Mouse (Mus musculus) spleen, adult 18-20 months (tissue): ENCODE data around the gene Myh6.
"Not testable (repeated sequence)": the region's sequence is repeated elsewhere in the genome, so short reads cannot be mapped to it uniquely, and the experiment has no call there.

Experiments
- DNase-seq, 2 experiments: peaks; one replicate each; pipeline ENCODE4 v3.0.0; 2022; ENCODE audit warnings: mixed read lengths in 2 of 2

The Myh6 gene

GRCm38 (mm10) chr14:54994136-54994868 is 27.6 kb upstream of the Myh6 start, which contains the start of gene Myh7:
TSS of gene Myh7 (minus strand) at chr14:54994626.
- DNase-seq = no peak

GRCm38 (mm10) chr14:54993636-54994035 is 26.9 kb upstream of the Myh6 start:
- no peak for DNase-seq

- DNase-seq = no peak
These were observed 25.5 kb upstream of the Myh6 start for GRCm38 (mm10) chr14:54992196-54992595.

GRCm38 (mm10) chr14:54989886-54990441 is 23.2 kb upstream of the Myh6 start:
- no peak for DNase-seq

- DNase-seq = no peak
These were observed 22.2 kb upstream of the Myh6 start for GRCm38 (mm10) chr14:54988882-54989281.

GRCm38 (mm10) chr14:54988350-54988874 is 21.7 kb upstream of the Myh6 start:
- not testable (repeated sequence) for DNase-seq

GRCm38 (mm10) chr14:54981934-54982333 is 15.2 kb upstream of the Myh6 start:
- DNase-seq = no peak

- DNase-seq = no peak
These were observed 11.9 kb upstream of the Myh6 start for GRCm38 (mm10) chr14:54978664-54979063.

GRCm38 (mm10) chr14:54976633-54977032 is 9.9 kb upstream of the Myh6 start, which contains the start of gene Gm17428:
TSS of gene Gm17428 (plus strand) at chr14:54976933.
- DNase-seq = no peak

- no peak for DNase-seq
These were observed 7.5 kb upstream of the Myh6 start for GRCm38 (mm10) chr14:54974068-54974791.

GRCm38 (mm10) chr14:54972786-54973185 is 6.1 kb upstream of the Myh6 start:
- not testable (repeated sequence) for DNase-seq

- DNase-seq = no peak
These were observed 1.6 kb upstream of the Myh6 start for GRCm38 (mm10) chr14:54968344-54968743.

- no peak for DNase-seq
These were observed 1.1 kb upstream of the Myh6 start for GRCm38 (mm10) chr14:54967874-54968273.

- no peak for DNase-seq
These were observed 1.1 kb downstream of the Myh6 start for GRCm38 (mm10) chr14:54965631-54966030.

GRCm38 (mm10) chr14:54965044-54965443 is 1.7 kb downstream of the Myh6 start:
- DNase-seq = no peak

GRCm38 (mm10) chr14:54963727-54964126 is 3.0 kb downstream of the Myh6 start:
- no peak for DNase-seq

- no peak for DNase-seq
These were observed 4.0 kb downstream of the Myh6 start for GRCm38 (mm10) chr14:54962714-54963113.

GRCm38 (mm10) chr14:54961487-54961886 is 5.2 kb downstream of the Myh6 start:
- DNase-seq = no peak

GRCm38 (mm10) chr14:54960769-54961168 is 6.0 kb downstream of the Myh6 start:
- no peak for DNase-seq

- DNase-seq = not testable (repeated sequence)
These were observed 6.7 kb downstream of the Myh6 start for GRCm38 (mm10) chr14:54959853-54960613.

- DNase-seq = no peak
These were observed 7.5 kb downstream of the Myh6 start for GRCm38 (mm10) chr14:54959197-54959596.

GRCm38 (mm10) chr14:54958503-54958902 is 8.2 kb downstream of the Myh6 start:
- DNase-seq = no peak

GRCm38 (mm10) chr14:54956533-54956932 is 10.2 kb downstream of the Myh6 start:
- no peak for DNase-seq
